Mouse (Mus musculus) midbrain, embryonic 14.5 days (tissue): Measurements from ENCODE around the gene Zfp740. TPM values are rescaled to one million over a fixed set of nuclear protein-coding genes. Genes with fewer than 3 reads are reported as not detected.

ENCODE experiments used
- ATAC-seq: fragments of 200-750 bp; cut with Nextera tagmentation; 2 replicates; pipeline ENCODE4 v1.8.0; 2017; ENCODE audit warnings: moderate number of reproducible peaks, moderate library complexity; ENCODE audit not compliant: low FRiP score, low TSS enrichment
- DNase-seq: peaks from one replicate; pipeline ENCODE4 v3.0.0-alpha.2; 2015
- H3K27ac ChIP-seq: fragments of 300-500 bp; sonication (generic); replicated peaks from 2 replicates; pipeline ENCODE4 v1.5.1; 2014; ENCODE audit warnings: mild to moderate bottlenecking, low read depth, low read length, moderate library complexity
- H3K27me3 ChIP-seq: fragments of 300-500 bp; sonication (generic); 2 replicates; pipeline ENCODE4 v1.6.1; 2014; ENCODE audit warnings: low read length, control low read depth, mixed read lengths; ENCODE audit not compliant: control insufficient read depth, insufficient read depth
- H3K36me3 ChIP-seq: fragments of 300-500 bp; sonication (generic); 2 replicates; pipeline ENCODE4 v1.6.1; 2014; ENCODE audit warnings: low read length, control low read depth; ENCODE audit not compliant: control insufficient read depth, insufficient read depth
- H3K4me1 ChIP-seq: fragments of 300-500 bp; sonication (generic); 2 replicates; pipeline ENCODE4 v1.6.1; 2014; ENCODE audit warnings: mild to moderate bottlenecking, antibody characterized with exemption, low read length, control low read depth; ENCODE audit not compliant: control insufficient read depth, insufficient read depth
- H3K4me2 ChIP-seq: fragments of 300-500 bp; sonication (generic); 2 replicates; pipeline ENCODE4 v1.6.1; 2014; ENCODE audit warnings: mild to moderate bottlenecking, low read length, moderate library complexity
- H3K4me3 ChIP-seq: fragments of 300-500 bp; sonication (generic); replicated peaks from 2 replicates; pipeline ENCODE4 v1.5.1; 2014; ENCODE audit warnings: low read depth, low read length
- H3K9ac ChIP-seq: fragments of 300-500 bp; sonication (generic); replicated peaks from 2 replicates; pipeline ENCODE4 v1.6.1; 2014; ENCODE audit warnings: mild to moderate bottlenecking, low read length, moderate library complexity
- H3K9me3 ChIP-seq: fragments of 300-500 bp; sonication (generic); 2 replicates; pipeline ENCODE4 v1.6.1; 2016; ENCODE audit warnings: low read length, control low read depth, mixed read lengths; ENCODE audit not compliant: control insufficient read depth
- WGBS: fragments of 180-500 bp; shearing (Covaris S2); extraction: QIAGEN DNeasy Blood & Tissue Kit; methylation state at CpG from one replicate; pipeline ENCODE4 v1.1.7; 2014; 5-methylcytosine and 5-hydroxymethylcytosine counted together
- polyA plus RNA-seq: library from polyadenylated mRNA; unstranded; fragments of >200 nt; fragmentation: Nextera tagmentation; extraction: Ambion mirVana; gene quantifications from 2 replicates; pipeline ENCODE4 v1.2.1, GENCODE M21; 2014

Zfp740 gene
- polyA plus RNA-seq, 1 experiment from 2014 or later: 57.7 TPM

DNA sequence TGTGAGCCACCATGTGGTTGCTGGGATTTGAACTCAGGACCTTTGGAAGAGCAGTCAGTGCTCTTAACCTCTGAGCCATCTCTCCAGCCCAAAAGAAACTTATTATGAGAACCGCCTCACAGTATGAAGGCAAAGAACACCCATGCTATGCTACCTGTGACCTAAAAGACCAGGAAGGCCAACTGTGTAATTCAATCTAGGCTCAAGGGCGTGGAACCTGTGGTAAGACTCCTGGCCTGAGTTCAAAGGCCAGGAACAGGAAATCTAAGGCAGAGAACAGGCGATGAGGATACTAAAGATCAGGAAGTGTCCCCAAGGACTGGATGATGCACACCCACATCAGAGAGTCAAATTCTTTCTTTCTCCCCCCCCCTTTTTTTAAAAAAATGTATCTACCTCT lies 29.5 kb upstream of the Zfp740 start:
- Histone ChIP-seq H3K9me3 (no peaks in the 10 kb centered on the region), H3K4me3 (no peak overlapping the region), H3K27me3 (no peaks in the 10 kb centered on the region), H3K27ac (no peak overlapping the region), H3K36me3 (0 out of 2 replicates have a peak, but pooled peaks cover 4% of the 10 kb centered on the region), H3K4me1 (no peaks in the 10 kb centered on the region), H3K4me2 (no peak overlapping the region), H3K9ac (no peak overlapping the region)
- WGBS: 92% methylated on average over 3 of the region's 3 CpGs
- ATAC-seq (no peak), DNase-seq (no peak)

DNA sequence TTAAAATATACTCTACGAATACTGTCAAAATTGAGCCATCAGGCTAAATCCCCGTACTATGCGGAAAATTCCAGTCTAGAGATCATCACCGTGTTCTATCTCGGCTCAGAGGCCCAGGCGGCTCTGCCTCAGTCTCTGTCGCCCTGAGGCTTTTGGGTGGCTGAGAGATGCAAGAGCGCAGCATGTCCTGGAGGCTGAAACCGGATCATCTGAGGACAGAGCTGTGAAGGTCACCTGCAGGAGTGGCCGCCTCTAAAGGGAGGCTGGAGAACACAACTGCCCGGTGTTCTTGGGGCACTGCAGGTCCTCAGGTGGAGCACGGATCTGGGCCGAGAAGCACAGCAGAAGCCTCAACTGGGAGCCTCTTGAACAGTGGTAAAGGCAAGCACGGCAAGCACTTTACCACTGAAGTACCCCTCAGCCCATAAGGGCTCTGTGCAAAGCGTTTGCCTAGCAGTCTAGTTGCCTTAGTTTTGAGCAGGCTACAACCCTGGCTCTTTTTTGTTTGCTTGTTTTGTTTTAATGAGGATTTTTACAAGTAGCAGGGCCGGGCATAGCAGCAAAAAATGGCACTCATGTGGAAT lies 27.2 kb upstream of the Zfp740 start:
- no peak overlapping the region for H3K4me2 ChIP-seq
- ATAC-seq: no peak
- H3K4me3 ChIP-seq: no peak overlapping the region
- H3K9ac ChIP-seq: no peak overlapping the region
- H3K36me3 ChIP-seq: 0 out of 2 replicates have a peak, but pooled peaks cover 6% of the 10 kb centered on the region
- H3K9me3 ChIP-seq: no peaks in the 10 kb centered on the region
- DNase-seq: no peak
- no peak overlapping the region for H3K27ac ChIP-seq
- 88% methylated on average over 16 of the region's 16 CpGs for WGBS
- H3K27me3 ChIP-seq: no peaks in the 10 kb centered on the region
- no peaks in the 10 kb centered on the region for H3K4me1 ChIP-seq

DNA sequence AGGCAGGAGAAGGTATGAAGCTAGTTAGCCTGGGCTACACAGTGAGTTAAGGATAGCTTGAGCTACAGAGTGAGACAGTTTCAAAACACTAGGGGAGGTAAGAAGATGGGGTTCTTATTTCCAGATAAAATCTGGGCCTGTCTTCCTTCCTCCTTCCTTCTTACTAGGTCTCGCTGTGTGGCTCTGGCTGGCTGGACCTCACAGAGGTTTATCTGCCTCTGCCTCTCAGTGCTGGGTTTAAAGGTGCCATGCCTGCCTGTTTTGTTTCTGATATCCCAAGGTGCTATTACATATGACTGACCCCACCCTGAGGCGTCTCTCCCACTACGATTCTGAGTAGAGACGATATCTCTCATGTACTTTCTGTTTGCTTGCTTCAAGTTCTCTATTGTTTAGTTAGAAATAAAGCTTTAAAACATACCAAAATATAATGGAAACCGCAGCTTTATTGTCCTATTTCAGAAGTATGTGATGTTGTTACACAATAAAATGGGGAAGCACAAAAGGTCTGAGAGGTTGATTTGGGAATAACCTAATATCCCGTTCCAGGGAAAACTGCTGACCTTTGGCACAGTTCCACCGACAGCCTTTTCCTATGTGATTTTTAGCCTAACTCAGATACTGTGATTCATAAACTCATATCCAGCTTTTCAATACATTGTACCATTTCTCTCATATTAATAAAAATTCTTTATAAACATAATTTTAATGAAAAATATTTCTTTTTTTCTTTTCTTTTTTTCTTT lies 26.3 kb upstream of the Zfp740 start:
- ATAC-seq (no peak), DNase-seq (no peak)
- H3K4me1 ChIP-seq: no peaks in the 10 kb centered on the region
- no peak overlapping the region for H3K4me2 ChIP-seq
- H3K27ac ChIP-seq: no peak overlapping the region
- H3K27me3 ChIP-seq: no peaks in the 10 kb centered on the region
- WGBS: 91% methylated on average over 7 of the region's 7 CpGs
- no peak overlapping the region for H3K9ac ChIP-seq
- no peak overlapping the region for H3K4me3 ChIP-seq
- H3K9me3 ChIP-seq: no peaks in the 10 kb centered on the region
- 0 out of 2 replicates have a peak, but pooled peaks cover 6% of the 10 kb centered on the region for H3K36me3 ChIP-seq

DNA sequence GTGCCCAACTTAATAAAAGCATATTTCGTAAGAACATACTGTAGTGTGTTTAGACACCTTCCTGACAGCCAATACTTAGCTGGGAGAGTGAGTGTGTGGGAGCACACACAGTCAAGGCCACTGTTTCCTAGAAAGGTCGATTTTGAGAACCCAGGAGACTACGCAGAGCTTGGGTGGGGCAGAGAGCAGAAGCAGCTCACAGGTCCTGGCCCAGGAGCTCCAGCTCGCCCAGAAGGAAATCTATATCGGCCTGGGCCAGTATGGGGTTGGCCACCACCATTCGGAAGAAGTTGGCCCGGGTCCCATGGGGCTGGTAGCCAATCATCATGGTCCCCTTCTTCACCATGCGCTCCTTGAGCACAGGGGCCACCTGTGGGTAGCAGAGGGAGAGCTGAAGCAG lies 25.6 kb upstream of the Zfp740 start:
- no peak for ATAC-seq
- H3K4me3 ChIP-seq: no peak overlapping the region
- H3K9ac ChIP-seq: no peak overlapping the region
- no peak overlapping the region for H3K4me2 ChIP-seq
- no peaks in the 10 kb centered on the region for H3K4me1 ChIP-seq
- no peaks in the 10 kb centered on the region for H3K9me3 ChIP-seq
- no peak overlapping the region for H3K27ac ChIP-seq
- H3K36me3 ChIP-seq: 0 out of 2 replicates have a peak, but pooled peaks cover 6% of the 10 kb centered on the region
- H3K27me3 ChIP-seq: no peaks in the 10 kb centered on the region
- 84% methylated on average over 8 of the region's 8 CpGs for WGBS
- no peak for DNase-seq

DNA sequence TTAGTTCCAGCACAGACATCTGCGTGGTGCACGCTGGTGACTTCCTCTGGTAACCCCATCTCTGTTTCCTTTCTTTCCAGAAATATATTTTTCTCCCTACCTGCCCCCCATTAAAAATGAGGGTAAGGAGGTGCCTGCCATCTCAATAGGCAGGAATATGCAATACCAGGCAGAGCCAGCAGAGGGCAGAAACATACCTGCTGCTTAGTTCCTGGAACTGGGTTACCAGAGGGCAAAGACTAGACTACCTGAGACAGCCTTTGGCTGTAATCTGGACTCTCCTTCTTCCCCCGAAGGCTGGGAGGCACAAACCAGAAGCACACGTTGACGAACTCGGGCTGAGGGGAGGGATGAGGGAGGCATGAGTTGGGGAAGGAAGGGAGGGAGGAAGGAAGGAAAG lies 24.8 kb upstream of the Zfp740 start:
- Histone ChIP-seq H3K27ac (no peak overlapping the region), H3K9ac (no peak overlapping the region), H3K9me3 (no peaks in the 10 kb centered on the region), H3K4me3 (no peak overlapping the region), H3K36me3 (0 out of 2 replicates have a peak, but pooled peaks cover 6% of the 10 kb centered on the region), H3K27me3 (no peaks in the 10 kb centered on the region), H3K4me2 (no peak overlapping the region), H3K4me1 (no peaks in the 10 kb centered on the region)
- WGBS: 16% methylated on average over 6 of the region's 6 CpGs
- ATAC-seq (no peak), DNase-seq (peak; percentile 85)

DNA sequence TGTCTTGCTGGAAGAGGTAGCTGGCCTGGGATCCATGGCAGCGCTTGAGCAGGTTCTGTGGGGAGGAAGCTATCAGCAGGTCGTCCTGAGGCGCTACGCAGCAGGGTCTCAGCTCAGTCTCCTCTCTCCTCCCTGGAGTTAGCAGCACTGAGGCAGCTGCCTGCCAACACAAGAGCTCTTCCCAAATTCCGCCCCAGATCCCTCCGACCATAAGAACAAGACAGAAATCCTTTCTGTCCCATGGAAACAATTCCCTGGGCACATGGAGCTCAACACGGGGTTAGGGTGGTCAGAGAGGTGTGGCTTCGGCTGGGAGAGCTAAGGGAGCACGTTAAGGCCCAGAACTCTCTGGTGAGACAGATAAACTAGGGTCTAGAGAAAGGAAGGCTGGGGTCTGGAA lies 23.9 kb upstream of the Zfp740 start:
- Histone ChIP-seq H3K9ac (no peak overlapping the region), H3K27me3 (no peaks in the 10 kb centered on the region), H3K4me2 (no peak overlapping the region), H3K4me3 (no peak overlapping the region), H3K4me1 (no peaks in the 10 kb centered on the region), H3K9me3 (no peaks in the 10 kb centered on the region), H3K36me3 (0 out of 2 replicates have a peak, but pooled peaks cover 6% of the 10 kb centered on the region), H3K27ac (no peak overlapping the region)
- DNase-seq (no peak), ATAC-seq (no peak)
- WGBS: 80% methylated on average over 9 of the region's 9 CpGs

DNA sequence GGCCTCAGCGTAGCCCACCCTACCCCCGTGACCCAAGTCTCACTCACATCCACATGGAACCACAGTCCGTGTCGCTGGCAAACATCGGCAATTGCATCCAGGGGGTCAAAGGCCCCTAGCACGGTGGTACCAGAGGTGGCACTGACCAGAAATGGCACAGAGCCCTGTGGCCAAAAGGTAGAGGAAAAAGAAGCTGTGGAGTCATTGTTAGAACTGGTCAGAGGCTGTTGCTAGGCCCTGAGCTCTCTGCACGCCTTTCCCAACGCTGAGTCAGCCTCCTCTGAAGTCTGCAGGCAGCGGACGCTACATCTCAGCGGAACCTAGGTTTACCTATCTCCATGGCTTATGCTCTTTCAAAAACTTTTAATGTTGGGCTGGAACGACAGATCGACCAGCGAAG lies 23.1 kb upstream of the Zfp740 start:
- WGBS: 91% methylated on average over 14 of the region's 14 CpGs
- 0 out of 2 replicates have a peak, but pooled peaks cover 9% of the 10 kb centered on the region for H3K36me3 ChIP-seq
- DNase-seq: no peak

DNA sequence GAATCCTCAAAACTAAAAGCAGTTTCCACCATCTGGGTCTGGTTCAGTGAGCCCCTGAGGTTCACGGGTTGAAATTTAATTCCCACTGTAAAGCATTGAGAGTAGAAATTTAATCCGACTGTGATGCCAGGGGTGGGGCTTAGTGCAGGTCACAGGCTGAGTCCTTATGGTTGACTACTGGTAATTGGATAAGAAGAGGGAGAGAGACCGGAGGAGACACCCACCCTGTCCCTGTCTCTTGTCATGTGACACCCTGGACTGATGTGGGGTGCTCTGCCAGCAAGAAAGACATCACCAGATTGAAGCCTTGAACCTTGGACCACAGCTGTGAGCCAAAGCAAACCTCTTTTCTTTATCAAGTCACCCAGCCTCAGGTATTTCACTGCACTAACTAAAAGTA lies 20.0 kb upstream of the Zfp740 start:
- WGBS: 89% methylated on average over 3 of the region's 3 CpGs
- no peaks in the 10 kb centered on the region for H3K9me3 ChIP-seq
- no peak for ATAC-seq
- no peak for DNase-seq
- H3K27me3 ChIP-seq: no peaks in the 10 kb centered on the region
- no peaks in the 10 kb centered on the region for H3K4me1 ChIP-seq
- H3K4me3 ChIP-seq: no peak overlapping the region
- H3K4me2 ChIP-seq: no peak overlapping the region
- 0 out of 2 replicates have a peak, but pooled peaks cover 10% of the 10 kb centered on the region for H3K36me3 ChIP-seq
- no peak overlapping the region for H3K27ac ChIP-seq
- H3K9ac ChIP-seq: no peak overlapping the region

More for the DNA sequence above, 23.1 kb upstream of the Zfp740 start:
- Histone ChIP-seq H3K4me1 (no peaks in the 10 kb centered on the region), H3K27me3 (no peaks in the 10 kb centered on the region), H3K9ac (no peak overlapping the region), H3K4me3 (no peak overlapping the region), H3K9me3 (no peaks in the 10 kb centered on the region), H3K4me2 (no peak overlapping the region), H3K27ac (no peak overlapping the region)
- ATAC-seq: no peak

DNA sequence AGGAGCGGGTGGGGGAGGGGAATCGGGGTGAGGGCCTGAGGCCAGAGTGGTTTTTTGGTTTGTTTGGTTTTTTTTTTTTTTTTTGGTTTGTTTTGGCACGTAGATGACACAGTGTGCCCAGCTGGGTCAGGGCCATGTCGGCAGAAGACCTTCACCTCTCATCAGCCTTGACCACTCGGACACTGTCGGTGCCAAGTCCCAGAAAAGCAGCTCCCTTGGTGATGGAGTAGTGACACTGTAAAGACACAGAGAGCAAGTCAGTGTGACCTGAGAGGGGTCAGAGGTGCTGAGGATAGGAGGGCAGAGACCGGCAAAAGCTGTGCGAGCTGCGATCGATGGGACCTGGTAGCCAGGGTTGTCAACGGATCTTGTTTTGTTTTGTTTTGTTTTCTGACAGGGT lies 16.8 kb upstream of the Zfp740 start:
- no peak overlapping the region for H3K4me2 ChIP-seq
- no peak overlapping the region for H3K4me3 ChIP-seq
- no peak for ATAC-seq
- H3K4me1 ChIP-seq: no peaks in the 10 kb centered on the region
- 0 out of 2 replicates have a peak, but pooled peaks cover 8% of the 10 kb centered on the region for H3K36me3 ChIP-seq
- H3K27me3 ChIP-seq: no peaks in the 10 kb centered on the region
- H3K9me3 ChIP-seq: no peaks in the 10 kb centered on the region
- DNase-seq: no peak
- no peak overlapping the region for H3K9ac ChIP-seq
- 84% methylated on average over 11 of the region's 11 CpGs for WGBS
- H3K27ac ChIP-seq: no peak overlapping the region
